ENCODE assay signal across 30 mouse cellular contexts in genomic region chr8:91186372-91186771, GRCm38 (mm10). TPM values are rescaled to one million over a fixed set of nuclear protein-coding genes. Genes with fewer than 3 reads are reported as not detected.
DNase-seq lines count a peak whose midpoint lies in the region; ATAC-seq and TF ChIP-seq lines count a peak whose summit lies in the region.
"Had no signal": no experiment of that assay in that cellular context is flagged by ENCODE, and none has a peak within 500 bp of the region (broad histone marks: within the 10 kb centered on the region; RNA-seq: fewer than 3 reads in every experiment).

No protein-coding gene starts in this region.

- no peaks in the 10 kb centered on the region for H3K36me3 ChIP-seq in testis, adult 2 months (ENCODE audit: control insufficient read depth, insufficient read depth, low read length)
- no peaks in the 10 kb centered on the region for H3K36me3 ChIP-seq in forebrain, embryonic 13.5 days (ENCODE audit: poor library complexity, severe bottlenecking)
- H3K36me3 ChIP-seq: embryonic facial prominence, embryonic 13.5 days; forebrain, embryonic 12.5 days; heart, embryonic 12.5 days; hindbrain, embryonic 13.5 days; limb, embryonic 10.5 days; limb, embryonic 15.5 days; liver, embryonic 13.5 days had no signal

- H3K9ac ChIP-seq in forebrain, embryonic 13.5 days: no peak overlapping the region
- H3K9ac ChIP-seq: embryonic facial prominence, embryonic 13.5 days; forebrain, embryonic 12.5 days; heart, embryonic 12.5 days; hindbrain, embryonic 13.5 days; limb, embryonic 15.5 days; liver, embryonic 13.5 days had no signal

- no peaks in the 10 kb centered on the region; the same call in none of the 2 replicates for H3K9me3 ChIP-seq in forebrain, embryonic 13.5 days (replicated peaks)
- H3K9me3 ChIP-seq: embryonic facial prominence, embryonic 13.5 days; forebrain, embryonic 12.5 days; limb, embryonic 10.5 days; limb, embryonic 15.5 days; liver, embryonic 13.5 days had no signal

- peak overlapping the region; percentile 9; the same call in 1 of the 2 replicates for H3K4me3 ChIP-seq in testis, adult 2 months (ENCODE audit: control insufficient read depth, low read depth, low read length)
- no peak overlapping the region for H3K4me3 ChIP-seq in forebrain, embryonic 13.5 days
- H3K4me3 ChIP-seq: embryonic facial prominence, embryonic 13.5 days; erythroblast, embryonic 14.5 days; forebrain, embryonic 12.5 days; heart, embryonic 12.5 days; hindbrain, embryonic 13.5 days; limb, embryonic 10.5 days; limb, embryonic 15.5 days; liver, embryonic 13.5 days had no signal

- 85% methylated on average over 12 of the region's 12 CpGs for WGBS in forebrain, embryonic 13.5 days

- ATAC-seq in forebrain, embryonic 13.5 days: no peak
- ATAC-seq: activated CD4-positive, CD25-positive, alpha-beta regulatory T cell, adult 4 months; intestine, embryonic 16.5 days; lung, postnatal 0 days had no signal

- no peak overlapping the region for H3K27ac ChIP-seq in testis, adult 2 months (ENCODE audit: control insufficient read depth, insufficient read depth, low read depth, low read length)
- H3K27ac ChIP-seq in forebrain, embryonic 13.5 days: no peak overlapping the region
- H3K27ac ChIP-seq: embryonic facial prominence, embryonic 13.5 days; forebrain, embryonic 12.5 days; hindbrain, embryonic 13.5 days; limb, embryonic 10.5 days; limb, embryonic 15.5 days; liver, embryonic 13.5 days had no signal

- H3K27me3 ChIP-seq in testis, adult 2 months (ENCODE audit: control insufficient read depth, insufficient read depth, low read length): no peaks in the 10 kb centered on the region
- H3K27me3 ChIP-seq in forebrain, embryonic 13.5 days: peaks cover 26% of the 10 kb centered on the region

- no peak for TF ChIP-seq CTCF in testis, adult 2 months (IDR thresholded peaks at IDR 0.05; ENCODE audit: control insufficient read depth, insufficient read depth, insufficient replicate concordance, low read depth, low read length)

- no peak for DNase-seq in testis, postnatal 14 days (ENCODE audit: low spot score)
- DNase-seq in brain, adult 2 months (ENCODE audit: low read depth, low spot score): peak; percentile 19
- peak; percentile 57 for DNase-seq in thymus, postnatal 10 days (ENCODE audit: low spot score in 2 of 2)
- no peak for DNase-seq in gastrocnemius, postnatal 10 days
- DNase-seq in heart, adult 8-10 months (ENCODE audit: low spot score): no peak
- DNase-seq: adrenal gland, adult 8-10 months; cerebellum, adult 8-10 months; cerebellum, postnatal 25 days; gastrocnemius, postnatal 36 days; heart, adult 18-20 months; heart, postnatal 4 days; kidney, adult 9 months; kidney, postnatal 10 days; layer of hippocampus, postnatal 36 days; liver, embryonic 13.5 days; lung, adult 18-20 months; lung, postnatal 4 days; midbrain, embryonic 14.5 days had no signal

- TF ChIP-seq POLR2A in testis, adult 2 months (IDR thresholded peaks at IDR 0.05; ENCODE audit: control insufficient read depth, low read depth, low read length): no peak

- H3K4me1 ChIP-seq in testis, adult 2 months (ENCODE audit: control insufficient read depth, insufficient read depth, low read length): peaks cover 4% of the 10 kb centered on the region; the same call in 1 of the 2 replicates
- peaks cover 5% of the 10 kb centered on the region for H3K4me1 ChIP-seq in forebrain, embryonic 13.5 days
- H3K4me1 ChIP-seq: liver, embryonic 13.5 days had no signal

- no peak overlapping the region for H3K4me2 ChIP-seq in forebrain, embryonic 13.5 days
- H3K4me2 ChIP-seq: embryonic facial prominence, embryonic 13.5 days; forebrain, embryonic 12.5 days; heart, embryonic 12.5 days; hindbrain, embryonic 13.5 days; limb, embryonic 15.5 days; liver, embryonic 13.5 days had no signal

RNA-seq across cellular contexts. Expression of gene Aktip, which starts 13.4 kb away (rescaled TPM):
- polyA plus RNA-seq in testis, adult 2 months (2012; rRNA removed): 48.4 and 54.0 TPM in 2 replicates
- 10 to 100 TPM; 34.6 to 38.2 TPM for total RNA-seq in gastrocnemius, postnatal 10 days (2021)
- total RNA-seq in heart, adult 8-10 months (2022): 10 to 100 TPM; 60.2 to 65.7 (median 62.4) TPM
- 119 and 122 TPM in 2 replicates for polyA plus RNA-seq in forebrain, embryonic 13.5 days (2015; fragmentation: Nextera tagmentation; extraction: Ambion mirVana)
- polyA plus RNA-seq: erythroblast, embryonic 14.5 days had no signal

Comparison
In these comparisons a context has a peak if more than half of its experiments do, and no peak if none do; other contexts are left out.
1. DNase-seq: peak in brain, adult 2 months (single experiment) and thymus, postnatal 10 days (2 of 2); none in testis, postnatal 14 days (single experiment), gastrocnemius, postnatal 10 days (single experiment) and heart, adult 8-10 months (single experiment).